Comparison of ENCODE assay signal across 8 mouse cellular contexts in the genomic region with DNA sequence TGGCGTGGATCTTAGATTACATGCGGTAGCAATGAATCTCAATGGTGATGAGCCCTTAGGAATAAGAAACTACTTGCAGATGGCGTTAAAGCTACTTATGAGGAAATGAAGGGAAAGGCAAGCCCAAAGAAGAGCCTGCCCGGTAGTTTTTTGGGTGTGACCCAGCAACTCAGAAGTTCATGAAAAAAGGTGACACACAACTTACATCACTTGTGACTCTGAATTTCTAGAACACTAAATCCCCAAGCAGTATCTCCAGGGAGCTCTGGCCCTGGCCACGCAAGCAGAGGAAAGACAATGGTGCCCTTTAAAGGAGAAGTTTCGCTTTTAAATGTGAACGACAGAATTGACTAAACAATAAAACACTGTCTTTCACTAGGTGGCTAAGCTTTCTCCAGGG. TPM values are rescaled to one million over a fixed set of nuclear protein-coding genes. Genes with fewer than 3 reads are reported as not detected.
DNase-seq lines count a peak whose midpoint lies in the region; ATAC-seq lines count a peak whose summit lies in the region.

No protein-coding gene starts in this region.

- peaks cover 19% of the 10 kb centered on the region for H3K36me3 ChIP-seq in heart, embryonic 11.5 days (ENCODE audit: control insufficient read depth, insufficient read depth, low read length)
- peaks cover 8% of the 10 kb centered on the region for H3K36me3 ChIP-seq in forebrain, embryonic 11.5 days (ENCODE audit: control insufficient read depth, insufficient read depth, low read length)
- peaks cover 71% of the 10 kb centered on the region for H3K36me3 ChIP-seq in liver, embryonic 13.5 days

- H3K9me3 ChIP-seq in heart, embryonic 11.5 days (replicated peaks; ENCODE audit: control insufficient read depth, low read length) = no peaks in the 10 kb centered on the region
- no peaks in the 10 kb centered on the region for H3K9me3 ChIP-seq in forebrain, embryonic 11.5 days (ENCODE audit: control insufficient read depth, low read length)
- H3K9me3 ChIP-seq in liver, embryonic 13.5 days (replicated peaks) = no peaks in the 10 kb centered on the region

- peak overlapping the region; percentile 86 for H3K4me2 ChIP-seq in heart, embryonic 11.5 days
- H3K4me2 ChIP-seq in forebrain, embryonic 11.5 days (ENCODE audit: low read depth, low read length, severe bottlenecking) = peak overlapping the region; percentile 78
- H3K4me2 ChIP-seq in liver, embryonic 13.5 days = peak overlapping the region; percentile 91

- 16% methylated on average over 7 of the region's 7 CpGs for WGBS in heart, embryonic 11.5 days (ENCODE audit: insufficient replicate concordance)
- WGBS in forebrain, embryonic 11.5 days = 10% methylated on average over 7 of the region's 7 CpGs
- WGBS in liver, embryonic 13.5 days (ENCODE audit: insufficient replicate concordance) = 14% methylated on average over 7 of the region's 7 CpGs

- DNase-seq in heart, adult 9 months (ENCODE audit: low spot score in 2 of 2) = no peak
- DNase-seq in 3T3-L1 (ENCODE audit: low read depth, low spot score) = peak; percentile 61
- DNase-seq in forebrain, embryonic 11.5 days (ENCODE audit: low spot score) = peak; percentile 43
- DNase-seq in liver, embryonic 13.5 days = no peak
- no peak for DNase-seq in embryo, embryonic 10.5 days (ENCODE audit: low spot score)
- DNase-seq in retina, embryonic 14.5 days (ENCODE audit: low spot score) = no peak
- no peak for DNase-seq in adrenal gland, adult 18-20 months (ENCODE audit: low spot score in 2 of 2)

- H3K27me3 ChIP-seq in heart, embryonic 11.5 days (ENCODE audit: control insufficient read depth, insufficient read depth, low read length) = no peaks in the 10 kb centered on the region
- no peaks in the 10 kb centered on the region for H3K27me3 ChIP-seq in forebrain, embryonic 11.5 days (ENCODE audit: control insufficient read depth, insufficient read depth, low read length)
- H3K27me3 ChIP-seq in liver, embryonic 13.5 days = no peaks in the 10 kb centered on the region

- H3K4me1 ChIP-seq in heart, embryonic 11.5 days (ENCODE audit: control insufficient read depth, insufficient read depth, low read length) = peaks cover 15% of the 10 kb centered on the region
- peaks cover 7% of the 10 kb centered on the region for H3K4me1 ChIP-seq in forebrain, embryonic 11.5 days (replicated peaks; ENCODE audit: control insufficient read depth, insufficient read depth, low read length)
- H3K4me1 ChIP-seq in liver, embryonic 13.5 days (replicated peaks) = peaks cover 54% of the 10 kb centered on the region

- peak overlapping the region; percentile 89 for H3K9ac ChIP-seq in heart, embryonic 11.5 days (ENCODE audit: low read depth, low read length)
- peak overlapping the region; percentile 74 for H3K9ac ChIP-seq in forebrain, embryonic 11.5 days (ENCODE audit: low read length)
- H3K9ac ChIP-seq in liver, embryonic 13.5 days = peak overlapping the region; percentile 89

- H3K4me3 ChIP-seq in heart, embryonic 11.5 days (ENCODE audit: low read depth, low read length) = peak overlapping the region; percentile 90
- H3K4me3 ChIP-seq in forebrain, embryonic 11.5 days (ENCODE audit: low read depth, low read length) = peak overlapping the region; percentile 80
- H3K4me3 ChIP-seq in liver, embryonic 13.5 days (replicated peaks) = peak overlapping the region; percentile 88

- ATAC-seq in heart, embryonic 11.5 days (replicated peaks; ENCODE audit: insufficient number of reproducible peaks, low FRiP score, low TSS enrichment) = no peak
- ATAC-seq in forebrain, embryonic 11.5 days (replicated peaks; ENCODE audit: low FRiP score) = no peak
- ATAC-seq in liver, embryonic 13.5 days (ENCODE audit: low read depth) = no peak

- peak overlapping the region; percentile 70 for H3K27ac ChIP-seq in heart, embryonic 11.5 days (ENCODE audit: low read depth, low read length)
- peak overlapping the region; percentile 82 for H3K27ac ChIP-seq in forebrain, embryonic 11.5 days (ENCODE audit: low read depth, low read length)
- H3K27ac ChIP-seq in liver, embryonic 13.5 days = peak overlapping the region; percentile 91

RNA-seq across cellular contexts. Expression of a gene that starts 0.6 kb away (rescaled TPM):
- polyA plus RNA-seq in heart, embryonic 11.5 days (2014; fragmentation: Nextera tagmentation; extraction: Ambion mirVana) = 8.7 and 8.9 TPM in 2 replicates
- 15.6 and 15.7 TPM in 2 replicates for polyA plus RNA-seq in forebrain, embryonic 11.5 days (2014; fragmentation: Nextera tagmentation; extraction: Ambion mirVana)
- polyA plus RNA-seq in liver, embryonic 13.5 days (2015; fragmentation: Nextera tagmentation; extraction: Ambion mirVana) = 14.8 and 17.8 TPM in 2 replicates
- total RNA-seq in adrenal gland, adult 18-20 months (2021) = 10 to 100 TPM; 25.9 to 35.5 TPM

RNA-seq across cellular contexts. Expression of a gene that starts 7.2 kb away (rescaled TPM):
- polyA plus RNA-seq in heart, embryonic 11.5 days (2014; fragmentation: Nextera tagmentation; extraction: Ambion mirVana) = 29.1 and 31.2 TPM in 2 replicates
- 112 and 120 TPM in 2 replicates for polyA plus RNA-seq in forebrain, embryonic 11.5 days (2014; fragmentation: Nextera tagmentation; extraction: Ambion mirVana)
- 24.6 and 25.9 TPM in 2 replicates for polyA plus RNA-seq in liver, embryonic 13.5 days (2015; fragmentation: Nextera tagmentation; extraction: Ambion mirVana)
- total RNA-seq in adrenal gland, adult 18-20 months (2021) = 10 to 100 TPM; 49.6 to 51.7 TPM

RNA-seq across cellular contexts. Expression of a gene that starts 7.3 kb away (rescaled TPM):
- polyA plus RNA-seq in heart, embryonic 11.5 days (2014; fragmentation: Nextera tagmentation; extraction: Ambion mirVana) = 428 and 468 TPM in 2 replicates
- polyA plus RNA-seq in forebrain, embryonic 11.5 days (2014; fragmentation: Nextera tagmentation; extraction: Ambion mirVana) = 647 and 668 TPM in 2 replicates
- 557 and 577 TPM in 2 replicates for polyA plus RNA-seq in liver, embryonic 13.5 days (2015; fragmentation: Nextera tagmentation; extraction: Ambion mirVana)
- total RNA-seq in adrenal gland, adult 18-20 months (2021) = 100 to 1,000 TPM; 490 to 502 TPM

RNA-seq across cellular contexts. Expression of a gene that starts 12.9 kb away (rescaled TPM):
- 32.0 and 32.1 TPM in 2 replicates for polyA plus RNA-seq in heart, embryonic 11.5 days (2014; fragmentation: Nextera tagmentation; extraction: Ambion mirVana)
- polyA plus RNA-seq in forebrain, embryonic 11.5 days (2014; fragmentation: Nextera tagmentation; extraction: Ambion mirVana) = 43.6 and 44.5 TPM in 2 replicates
- 36.6 and 41.6 TPM in 2 replicates for polyA plus RNA-seq in liver, embryonic 13.5 days (2015; fragmentation: Nextera tagmentation; extraction: Ambion mirVana)
- total RNA-seq in adrenal gland, adult 18-20 months (2021) = 10 to 100 TPM; 38.8 to 43.5 TPM

RNA-seq across cellular contexts. Expression of a gene that starts 13.0 kb away (rescaled TPM):
- polyA plus RNA-seq in heart, embryonic 11.5 days (2014; fragmentation: Nextera tagmentation; extraction: Ambion mirVana) = 40.3 and 43.2 TPM in 2 replicates
- polyA plus RNA-seq in forebrain, embryonic 11.5 days (2014; fragmentation: Nextera tagmentation; extraction: Ambion mirVana) = 44.1 and 44.6 TPM in 2 replicates
- 39.7 and 43.6 TPM in 2 replicates for polyA plus RNA-seq in liver, embryonic 13.5 days (2015; fragmentation: Nextera tagmentation; extraction: Ambion mirVana)
- 100 to 1,000 TPM; 108 to 115 TPM for total RNA-seq in adrenal gland, adult 18-20 months (2021)

Comparison
In these comparisons a context has a peak if more than half of its experiments do, and no peak if none do; other contexts are left out.
1. DNase-seq: peak in 3T3-L1 (single experiment) and forebrain, embryonic 11.5 days (single experiment); none in heart, adult 9 months (0 of 2), liver, embryonic 13.5 days (single experiment), embryo, embryonic 10.5 days (single experiment), retina, embryonic 14.5 days (single experiment) and adrenal gland, adult 18-20 months (0 of 2).
2. Peak in every context shown above with its lines, with median percentiles within 50 percentile points of each other: H3K27ac ChIP-seq, H3K4me2 ChIP-seq, H3K4me3 ChIP-seq and H3K9ac ChIP-seq.